Mouse (Mus musculus) olfactory bulb, adult 2 months (tissue): Measurements from ENCODE around the gene Med13l. TPM values are rescaled to one million over a fixed set of nuclear protein-coding genes. Genes with fewer than 3 reads are reported as not detected.

ENCODE experiments used
- H3K27ac ChIP-seq: fragments of 200-500 bp; 2 replicates; pipeline ENCODE4 v1.5.1; 2012; ENCODE audit warnings: low read depth, low read length; ENCODE audit not compliant: insufficient read depth
- H3K4me1 ChIP-seq: fragments of 200-500 bp; 2 replicates; pipeline ENCODE4 v1.6.1; 2012; ENCODE audit warnings: low read length; ENCODE audit not compliant: control insufficient read depth, insufficient read depth
- H3K4me3 ChIP-seq: fragments of 200-500 bp; 2 replicates; pipeline ENCODE4 v1.5.1; 2012; ENCODE audit warnings: mild to moderate bottlenecking, low read depth, low read length, moderate library complexity; ENCODE audit not compliant: insufficient read depth
- CTCF ChIP-seq: fragments of 200-500 bp; IDR thresholded peaks from 2 replicates; pipeline ENCODE4 v1.5.1; 2012; ENCODE audit warnings: low read depth, mild to moderate bottlenecking, low read length, moderate library complexity; ENCODE audit not compliant: insufficient read depth
- POLR2A ChIP-seq: fragments of 200-500 bp; IDR thresholded peaks from 2 replicates; pipeline ENCODE4 v1.6.1; 2012; ENCODE audit warnings: mild to moderate bottlenecking, low read depth, low read length, moderate library complexity; ENCODE audit not compliant: insufficient read depth
- WGBS: fragments of 180-500 bp; shearing (Covaris S2); methylation state at CpG from one replicate; pipeline ENCODE4 v1.1.7; 2018; 5-methylcytosine and 5-hydroxymethylcytosine counted together
- polyA plus RNA-seq: library from polyadenylated mRNA; stranded (reverse); fragments of >200 nt; gene quantifications from 2 replicates; pipeline ENCODE4 v1.2.4, GENCODE M21; 2012; ENCODE audit warnings: low replicate concordance; ENCODE audit not compliant: missing spikeins, insufficient read depth, insufficient read length

Gene Med13l
- polyA plus RNA-seq, 1 experiment = not detected

- Histone ChIP-seq H3K27ac (no peak overlapping the region), H3K4me3 (no peak overlapping the region), H3K4me1 (no peaks in the 10 kb centered on the region)
- WGBS = 52% methylated on average over 6 of the region's 6 CpGs
- TF ChIP-seq POLR2A (no peak), CTCF (no peak)
Observed at GRCm38 (mm10) chr5:118769143-118769542, 208.7 kb downstream of the Med13l start.

DNA sequence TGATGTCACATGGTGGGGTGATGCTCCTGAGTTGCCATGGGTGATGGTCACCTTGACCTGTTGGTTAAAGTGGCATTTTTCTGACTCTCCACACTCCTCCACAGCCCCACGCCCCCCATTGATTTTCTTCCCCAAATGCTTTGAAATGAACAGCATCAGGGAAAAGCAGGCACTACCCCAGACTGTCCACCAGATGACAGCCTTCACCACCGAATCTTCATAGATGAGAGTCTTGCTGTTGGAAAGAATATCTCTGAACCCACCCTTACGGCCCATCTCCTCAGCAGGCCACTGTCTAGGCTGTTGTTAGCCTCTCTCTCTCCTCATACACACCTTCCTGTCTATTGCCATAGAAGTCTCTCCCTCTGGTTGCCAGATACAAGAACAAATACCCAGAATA, 213.4 kb downstream of the Med13l start:
- 28% methylated on average over 3 of the region's 3 CpGs for WGBS
- Histone ChIP-seq H3K4me3 (no peak overlapping the region), H3K27ac (no peak overlapping the region), H3K4me1 (peaks cover 7% of the 10 kb centered on the region)
- TF ChIP-seq POLR2A (no peak), CTCF (no peak)

- Histone ChIP-seq H3K4me3 (no peak overlapping the region), H3K4me1 (peaks cover 7% of the 10 kb centered on the region), H3K27ac (no peak overlapping the region)
- WGBS = 89% methylated on average over 6 of the region's 6 CpGs
- TF ChIP-seq POLR2A = no peak
- no peak for TF ChIP-seq CTCF
Observed at GRCm38 (mm10) chr5:118776396-118776795, 215.9 kb downstream of the Med13l start.

GRCm38 (mm10) chr5:118781598-118781997, 221.1 kb downstream of the Med13l start:
- Histone ChIP-seq H3K4me3 (no peak overlapping the region), H3K27ac (no peak overlapping the region), H3K4me1 (peaks cover 7% of the 10 kb centered on the region)
- peak; percentile 98 for TF ChIP-seq CTCF
- TF ChIP-seq POLR2A = no peak
- WGBS = 10% methylated on average over 17 of the region's 17 CpGs

GRCm38 (mm10) chr5:118782139-118782538, 221.7 kb downstream of the Med13l start:
- TF ChIP-seq CTCF (no peak), POLR2A (no peak)
- peaks cover 7% of the 10 kb centered on the region for H3K4me1 ChIP-seq
- H3K27ac ChIP-seq = no peak overlapping the region
- H3K4me3 ChIP-seq = no peak overlapping the region
- 84% methylated on average over 3 of the region's 3 CpGs for WGBS

GRCm38 (mm10) chr5:118789226-118789625, 228.7 kb downstream of the Med13l start:
- 89% methylated on average over 11 of the region's 11 CpGs for WGBS
- no peak for TF ChIP-seq POLR2A
- TF ChIP-seq CTCF = no peak
- Histone ChIP-seq H3K27ac (no peak overlapping the region), H3K4me3 (no peak overlapping the region), H3K4me1 (no peaks in the 10 kb centered on the region)

- H3K27ac ChIP-seq = no peak overlapping the region
- no peak overlapping the region for H3K4me3 ChIP-seq
- 62% methylated on average over 9 of the region's 9 CpGs for WGBS
- TF ChIP-seq POLR2A (no peak), CTCF (no peak)
- H3K4me1 ChIP-seq = no peaks in the 10 kb centered on the region
Observed at GRCm38 (mm10) chr5:118789776-118790175, 229.3 kb downstream of the Med13l start.

DNA sequence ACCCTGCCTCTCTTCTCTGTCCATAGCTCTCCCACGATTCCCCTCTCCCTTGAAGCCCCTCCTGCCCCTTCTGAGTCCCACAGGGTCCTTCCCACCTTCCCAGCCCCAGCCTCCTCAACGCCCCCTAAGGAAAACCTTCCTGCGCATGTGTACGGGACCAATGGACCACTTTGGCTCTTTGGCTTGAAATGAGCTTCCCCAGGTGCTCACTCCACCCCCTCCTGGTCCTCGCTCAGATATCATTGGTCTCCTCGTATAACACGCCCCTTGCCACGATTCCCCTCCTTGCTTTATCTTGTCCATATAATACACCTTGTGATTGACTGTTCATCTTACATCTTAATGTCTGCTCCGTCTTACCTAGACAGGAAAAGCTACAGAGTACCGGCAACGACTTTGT, 237.3 kb downstream of the Med13l start:
- TF ChIP-seq POLR2A (no peak), CTCF (no peak)
- Histone ChIP-seq H3K27ac (no peak overlapping the region), H3K4me3 (no peak overlapping the region), H3K4me1 (no peaks in the 10 kb centered on the region)
- 89% methylated on average over 11 of the region's 11 CpGs for WGBS

DNA sequence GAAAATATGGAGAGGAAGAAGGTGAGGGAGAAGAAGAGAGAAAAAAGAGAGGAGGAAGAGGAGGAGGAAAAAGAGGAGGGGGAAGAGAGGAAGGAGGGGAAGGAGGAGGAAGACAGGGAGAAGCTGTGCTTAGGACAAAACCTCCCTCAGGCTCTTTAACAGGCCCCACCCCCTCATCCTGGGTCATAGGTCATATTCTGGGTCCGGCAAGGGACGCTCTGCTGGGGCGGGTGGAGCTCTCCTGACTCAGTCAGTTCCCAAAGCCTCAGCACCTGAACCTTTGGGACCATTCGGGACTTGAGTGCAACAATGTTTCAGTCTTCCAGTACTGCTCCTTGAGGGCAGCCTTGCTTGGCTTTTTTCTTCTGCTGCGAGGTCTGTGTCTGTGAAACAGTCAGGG, 241.1 kb downstream of the Med13l start:
- Histone ChIP-seq H3K4me3 (no peak overlapping the region), H3K27ac (no peak overlapping the region), H3K4me1 (no peaks in the 10 kb centered on the region)
- TF ChIP-seq CTCF = no peak
- no peak for TF ChIP-seq POLR2A
- 75% methylated on average over 5 of the region's 5 CpGs for WGBS

DNA sequence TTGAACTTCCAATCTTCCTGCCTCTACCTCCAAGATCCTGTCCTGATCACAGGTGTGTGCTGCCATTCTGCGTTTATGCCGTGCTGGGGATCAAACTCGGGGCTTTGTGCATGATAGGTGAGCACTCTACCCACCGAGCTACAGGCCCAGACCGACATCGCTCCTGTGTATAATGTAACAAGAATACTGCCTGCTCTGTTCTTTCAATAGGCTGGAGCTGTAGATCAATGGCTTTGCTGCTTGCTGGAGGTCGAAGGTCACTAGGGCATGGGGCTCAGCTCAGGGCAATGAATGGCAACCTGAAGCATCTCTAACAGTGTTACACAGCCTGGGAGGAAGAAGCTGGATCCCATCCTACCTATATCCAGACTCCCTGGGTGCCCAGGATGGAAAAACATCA, 241.6 kb downstream of the Med13l start:
- 89% methylated on average over 7 of the region's 7 CpGs for WGBS
- TF ChIP-seq CTCF = no peak
- TF ChIP-seq POLR2A = no peak
- Histone ChIP-seq H3K4me1 (no peaks in the 10 kb centered on the region), H3K27ac (no peak overlapping the region), H3K4me3 (no peak overlapping the region)
